Mouse (Mus musculus) embryonic fibroblast, embryonic 13.5 days (primary cell): ENCODE data around the gene Stat5a.

Source experiments
- CTCF ChIP-seq: IDR thresholded peaks from 2 replicates; pipeline ENCODE4 v1.5.1; 2011; ENCODE audit warnings: mild to moderate bottlenecking, control low read depth, low read length, moderate library complexity, borderline replicate concordance; ENCODE audit not compliant: insufficient read depth
- POLR2A ChIP-seq: IDR thresholded peaks from 2 replicates; pipeline ENCODE4 v1.6.1; 2011; ENCODE audit warnings: low read depth, mild to moderate bottlenecking, control low read depth, low read length, moderate library complexity

GRCm38 (mm10) chr11:100865618-100866017 is 6.5 kb downstream of the Stat5a start:
- TF ChIP-seq POLR2A (no peak), CTCF (no peak)
